Mouse (Mus musculus) liver, adult 2 months (tissue): ENCODE measurements around the gene Cckbr.

Experiments
- CTCF ChIP-seq: fragments of 200-500 bp; IDR thresholded peaks from 2 replicates; pipeline ENCODE4 v1.5.1; 2011; ENCODE audit warnings: low read depth, low read length, control low read depth
- POLR2A ChIP-seq: fragments of 200-500 bp; IDR thresholded peaks from 2 replicates; pipeline ENCODE4 v1.6.1; 2011; ENCODE audit warnings: low read length, control low read depth; ENCODE audit not compliant: insufficient read depth; ENCODE audit errors: extremely low read depth

GRCm38 (mm10) chr7:105420903-105421302 is 4.6 kb upstream of the Cckbr start:
- TF ChIP-seq CTCF (no peak), POLR2A (no peak)
